Mouse (Mus musculus) thymus, postnatal 14 days (tissue): ENCODE results near the gene Scn8a.

Experiments used
- DNase-seq: peaks from one replicate; pipeline ENCODE4 v3.0.0; 2021

The Scn8a gene

GRCm38 (mm10) chr15:100881385-100881784, 11.7 kb downstream of the Scn8a start:
- DNase-seq = no peak

- DNase-seq = no peak
Observed at GRCm38 (mm10) chr15:100884481-100884880, 14.8 kb downstream of the Scn8a start.

- no peak for DNase-seq
Observed at GRCm38 (mm10) chr15:100891962-100892361, 22.3 kb downstream of the Scn8a start.

- DNase-seq = no peak
Observed at GRCm38 (mm10) chr15:100896502-100896901, 26.8 kb downstream of the Scn8a start.

GRCm38 (mm10) chr15:100903811-100904210, 34.2 kb downstream of the Scn8a start:
- no peak for DNase-seq

DNA sequence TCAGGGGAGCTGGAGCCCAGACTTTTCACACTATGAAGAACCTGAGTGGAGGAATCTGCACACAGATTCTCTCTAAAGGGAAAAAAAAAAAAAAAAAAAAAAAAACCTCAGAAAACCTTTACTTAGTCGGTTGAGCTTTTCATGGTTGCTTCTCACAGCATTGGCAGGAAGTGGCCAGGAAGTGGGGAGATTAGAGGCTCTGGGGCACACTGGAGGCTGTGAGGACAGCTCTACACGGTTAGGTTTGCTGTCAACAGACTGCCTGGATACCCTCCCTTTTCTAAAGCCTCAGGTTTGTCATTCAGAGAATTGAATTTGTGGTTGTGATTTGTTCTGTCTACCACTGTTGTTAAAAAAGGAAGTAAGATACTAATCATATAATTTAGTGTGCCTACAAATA, 35.3 kb downstream of the Scn8a start:
- DNase-seq = peak; percentile 75

DNA sequence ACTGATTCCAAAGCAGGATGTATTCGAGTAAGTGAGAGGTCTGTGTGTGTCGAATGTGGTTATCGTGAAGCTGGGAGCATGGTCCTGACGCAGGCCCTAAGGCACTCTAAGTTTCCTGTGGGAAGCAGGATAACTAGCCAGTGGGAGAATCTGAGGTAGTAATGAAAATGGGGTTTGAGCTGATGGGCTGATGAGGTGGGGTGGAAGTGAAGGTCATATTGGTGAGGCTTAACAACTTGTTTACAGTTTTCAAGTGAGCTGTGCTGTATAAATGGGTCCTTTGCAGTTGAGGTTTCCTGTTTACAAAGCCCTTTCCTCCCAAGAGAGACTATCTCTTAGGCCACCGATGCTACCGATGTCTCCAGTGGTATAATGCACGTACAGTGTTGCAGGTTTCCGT, 36.1 kb downstream of the Scn8a start:
- DNase-seq = no peak

DNA sequence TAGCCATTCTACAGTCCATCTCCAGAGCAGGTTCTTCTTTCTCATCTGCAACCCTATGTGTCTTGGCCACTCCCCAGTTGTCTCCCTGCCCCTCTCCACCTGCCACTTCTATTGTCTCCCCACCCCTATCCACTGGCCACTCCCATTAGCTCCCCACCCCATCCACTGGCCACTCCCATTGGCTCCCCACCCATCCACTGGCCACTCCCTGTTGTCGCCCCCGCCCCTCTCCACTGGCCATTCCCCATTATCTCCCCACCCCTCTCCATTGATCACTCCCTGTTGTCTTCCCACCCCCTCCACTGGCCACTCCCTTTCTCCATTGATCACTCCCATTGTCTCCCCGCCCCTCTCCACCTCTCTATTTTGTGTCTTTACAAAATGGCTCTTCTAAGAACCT, 39.2 kb downstream of the Scn8a start:
- no peak for DNase-seq

DNA sequence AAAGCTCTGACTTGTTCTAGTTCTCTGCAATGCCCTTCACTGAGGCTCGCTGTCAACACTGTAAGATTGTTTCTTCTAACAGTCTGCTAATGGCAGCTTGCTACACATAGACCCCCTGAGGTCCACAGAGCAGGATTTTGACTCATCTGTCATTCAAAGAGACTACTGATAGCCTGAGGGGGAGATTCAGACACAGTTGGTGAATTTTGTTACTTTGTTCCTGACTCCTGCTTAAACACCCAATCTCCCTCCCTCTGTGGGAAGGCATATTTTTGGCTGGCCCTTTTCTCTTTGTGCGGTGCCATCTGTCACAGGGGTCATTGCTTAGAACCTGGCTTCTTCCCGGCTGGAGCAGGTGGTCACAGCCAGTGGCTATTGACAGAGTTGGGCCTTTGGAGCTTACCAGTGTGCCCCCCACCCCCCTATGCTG, 40.1 kb downstream of the Scn8a start:
- DNase-seq = no peak

GRCm38 (mm10) chr15:100910381-100910841, 40.8 kb downstream of the Scn8a start:
- no peak for DNase-seq

GRCm38 (mm10) chr15:100912676-100913266, 43.1 kb downstream of the Scn8a start:
- no peak for DNase-seq

GRCm38 (mm10) chr15:100914734-100915242, 45.1 kb downstream of the Scn8a start:
- DNase-seq = peak; percentile 20

DNA sequence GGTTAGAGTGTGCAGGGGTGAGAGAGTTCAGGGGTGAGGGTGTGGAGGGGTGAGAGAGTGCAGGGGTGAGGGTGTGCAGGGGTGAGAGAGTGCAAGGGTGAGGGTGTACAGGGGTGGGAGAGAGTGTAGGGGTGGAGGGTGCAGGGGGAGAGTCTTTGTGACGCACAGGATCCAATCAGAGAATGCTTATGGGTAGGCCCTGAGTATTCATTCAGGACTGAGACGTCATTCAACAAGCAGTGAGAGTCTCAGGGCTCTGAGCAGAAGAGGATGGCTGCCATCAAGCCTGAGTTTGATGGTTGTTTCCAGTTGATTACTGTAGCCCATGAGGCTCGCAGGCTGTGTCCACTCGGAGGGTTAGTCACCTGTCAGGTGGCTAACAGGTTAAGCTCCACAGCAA, 48.4 kb downstream of the Scn8a start:
- no peak for DNase-seq

DNA sequence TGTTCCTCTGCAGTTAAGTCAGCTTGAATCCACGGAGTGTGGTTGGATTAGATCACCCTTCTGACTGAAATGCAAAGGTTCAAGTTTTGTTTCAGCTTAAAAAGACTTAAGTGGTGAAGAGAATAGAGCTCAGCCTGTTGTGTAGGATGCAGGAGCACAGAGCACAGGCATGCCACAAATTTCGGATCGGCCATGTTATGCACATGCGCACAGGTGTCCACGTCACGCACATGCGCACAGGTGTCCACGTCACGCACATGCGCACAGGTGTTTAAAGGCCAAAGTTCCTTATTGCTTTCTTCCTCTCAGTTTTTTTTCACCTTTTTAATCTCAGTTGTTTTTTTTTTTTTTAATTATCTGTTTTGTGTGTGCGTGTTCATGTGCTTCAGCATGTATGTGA, 52.6 kb downstream of the Scn8a start:
- no peak for DNase-seq

DNA sequence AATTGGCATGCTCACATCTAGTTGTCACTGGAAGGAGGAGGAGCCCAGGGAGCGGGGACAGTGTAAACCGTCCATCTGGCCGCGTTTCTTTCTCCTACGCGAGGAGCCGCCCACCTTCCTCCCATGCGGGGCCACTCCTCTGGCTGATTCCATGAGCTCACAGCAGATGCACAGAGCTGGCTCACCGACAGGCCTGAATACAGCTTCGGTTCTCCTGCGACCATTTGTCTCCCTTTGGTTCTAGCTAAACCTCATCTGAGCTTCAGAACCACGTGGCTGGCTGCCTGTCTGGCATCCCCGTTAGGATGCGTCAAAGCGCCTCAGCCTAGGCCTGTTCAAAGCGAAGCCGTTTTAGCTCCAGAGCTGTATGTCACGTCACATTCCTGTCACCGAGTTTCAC, 53.8 kb downstream of the Scn8a start:
- no peak for DNase-seq

DNA sequence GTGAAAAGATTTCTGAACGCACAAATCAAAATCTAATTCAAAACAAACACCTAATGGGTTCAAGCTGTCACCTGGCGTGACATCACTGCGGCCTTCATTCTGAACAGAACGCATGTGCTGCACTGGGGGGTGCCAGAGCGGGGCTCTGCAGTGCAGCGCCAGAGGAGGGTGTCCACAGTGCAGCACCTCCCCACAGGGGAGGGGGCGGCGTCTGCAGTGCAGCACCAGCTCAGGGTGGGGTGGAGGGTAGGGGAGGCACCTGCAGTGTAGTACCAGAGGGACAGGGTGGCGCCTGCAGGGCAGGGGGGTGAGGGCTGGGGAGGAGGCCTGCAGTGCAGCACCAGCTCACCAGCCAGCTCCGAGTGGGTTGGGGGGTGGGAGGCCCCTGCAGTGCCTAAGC, 55.3 kb downstream of the Scn8a start:
- no peak for DNase-seq

DNA sequence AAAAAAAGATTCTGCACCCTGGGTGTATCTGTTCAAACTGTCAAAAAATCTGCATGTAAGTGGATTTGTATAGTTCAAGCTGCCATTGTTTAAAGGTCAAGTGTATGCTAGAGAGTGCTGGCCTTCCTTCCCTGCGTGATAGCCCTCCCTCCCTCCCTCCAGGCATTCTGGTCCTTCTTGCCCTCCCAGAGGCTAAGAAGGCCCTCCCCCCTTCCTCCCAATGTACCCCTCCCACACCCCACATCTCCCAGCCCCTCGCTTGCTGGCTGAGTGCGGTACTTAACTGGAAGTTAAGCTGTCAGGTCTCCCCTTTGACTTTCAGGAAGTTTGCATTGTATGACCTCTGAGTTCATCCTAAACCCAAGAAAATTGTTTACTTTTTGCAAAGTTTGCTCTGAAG, 60.8 kb downstream of the Scn8a start:
- DNase-seq = no peak

GRCm38 (mm10) chr15:100936176-100936575, 66.5 kb downstream of the Scn8a start:
- no peak for DNase-seq

GRCm38 (mm10) chr15:100948383-100948782, 78.7 kb downstream of the Scn8a start:
- DNase-seq = no peak

DNA sequence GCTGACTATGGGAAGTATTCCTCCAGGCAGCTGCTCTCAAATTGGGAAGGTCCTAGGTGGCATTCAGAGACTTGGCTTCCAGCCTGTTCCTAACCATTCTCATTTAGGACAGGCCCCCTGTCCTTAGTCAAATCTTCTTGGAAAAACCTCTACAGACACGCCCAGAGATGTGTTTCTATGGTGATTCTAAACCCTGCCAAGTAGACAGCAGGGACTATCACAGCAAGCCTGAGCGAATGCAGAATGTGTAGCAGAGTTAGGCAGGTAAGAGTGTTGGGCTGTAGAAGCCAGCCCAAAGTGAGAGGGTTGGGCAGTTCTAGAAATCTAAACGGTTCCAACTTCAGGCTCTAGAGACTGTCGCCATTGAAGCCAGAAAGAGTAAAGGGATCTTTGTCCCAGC, 79.5 kb downstream of the Scn8a start:
- DNase-seq = no peak

- no peak for DNase-seq
Observed at GRCm38 (mm10) chr15:100951491-100951890, 81.8 kb downstream of the Scn8a start.

DNA sequence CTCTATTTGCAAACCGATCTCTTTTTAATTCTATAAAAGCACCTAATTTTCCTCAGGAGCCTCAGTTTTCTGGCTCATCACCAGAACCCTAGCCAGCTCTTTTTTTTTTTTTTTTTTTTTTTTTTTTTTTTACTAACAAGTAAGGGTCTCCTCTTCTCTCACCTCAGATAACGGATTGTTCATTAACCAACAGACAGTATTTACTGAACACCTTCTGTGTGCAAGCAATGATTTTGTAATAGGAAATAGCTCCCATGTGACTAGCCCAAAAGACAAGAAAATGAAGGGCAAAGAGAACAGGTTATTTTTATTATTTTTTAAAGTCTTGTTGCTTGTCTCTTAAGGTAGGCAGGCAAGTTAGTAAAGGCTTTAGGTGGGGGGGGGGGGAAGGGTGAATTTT, 82.6 kb downstream of the Scn8a start:
- DNase-seq = no peak

GRCm38 (mm10) chr15:100952854-100953253, 83.2 kb downstream of the Scn8a start:
- no peak for DNase-seq

DNA sequence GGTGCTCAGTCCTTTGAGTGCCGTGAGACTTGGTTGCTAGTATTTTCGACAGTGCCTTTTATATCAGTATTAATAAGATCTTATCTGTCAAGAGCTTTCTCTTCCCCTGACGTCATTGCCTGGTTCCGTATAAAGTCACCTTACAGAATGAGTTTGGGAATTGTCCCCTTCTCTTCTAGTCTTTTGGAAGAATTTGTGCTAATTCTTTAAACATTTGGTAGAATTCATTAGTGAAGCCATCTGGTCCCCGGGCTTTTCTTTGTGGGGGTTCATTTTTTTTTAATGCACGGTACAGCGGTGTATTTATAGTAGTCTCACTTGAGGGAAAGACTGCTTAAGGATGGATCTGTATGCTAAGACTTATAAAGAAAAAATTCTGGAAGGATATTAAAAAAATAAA, 84.3 kb downstream of the Scn8a start:
- DNase-seq = no peak

DNA sequence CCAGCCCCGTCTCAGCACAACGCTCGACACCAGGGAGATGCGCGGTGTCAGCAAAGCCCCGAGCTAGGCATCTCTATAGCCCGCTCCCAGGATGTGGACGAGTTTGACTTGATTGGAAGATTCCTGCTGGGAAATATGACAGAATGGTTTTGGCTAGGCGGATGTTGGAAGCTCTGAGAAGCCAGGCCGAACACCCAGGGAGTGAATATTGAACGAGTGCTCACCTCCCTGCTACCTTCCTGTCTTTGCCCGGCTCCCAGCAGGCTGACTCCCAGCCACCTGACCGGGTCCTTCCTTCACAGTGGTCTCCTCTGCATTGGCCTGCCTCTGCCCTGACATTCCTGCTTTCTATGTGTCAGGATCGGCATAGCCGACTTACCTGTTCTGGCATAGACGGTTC, 85.1 kb downstream of the Scn8a start:
- no peak for DNase-seq
